ENCODE assay signal across 22 mouse cellular contexts in genomic region chr13:3807131-3807827, GRCm38 (mm10). TPM values are rescaled to one million over a fixed set of nuclear protein-coding genes. Genes with fewer than 3 reads are reported as not detected.
DNase-seq lines count a peak whose midpoint lies in the region; ATAC-seq lines count a peak whose summit lies in the region.
"Had no signal": no experiment of that assay in that cellular context is flagged by ENCODE, and none has a peak within 500 bp of the region (broad histone marks: within the 10 kb centered on the region; RNA-seq: fewer than 3 reads in every experiment).

No protein-coding gene starts in this region.

- no peak overlapping the region for H3K9ac ChIP-seq in embryonic facial prominence, embryonic 13.5 days
- H3K9ac ChIP-seq in limb, embryonic 12.5 days (replicated peaks) = no peak overlapping the region
- no peak overlapping the region for H3K9ac ChIP-seq in limb, embryonic 15.5 days
- H3K9ac ChIP-seq: heart, embryonic 13.5 days; hindbrain, embryonic 15.5 days had no signal

- 0 out of 2 replicates have a peak, but pooled peaks have one; percentile 37 for ATAC-seq in embryonic facial prominence, embryonic 13.5 days (ENCODE audit: insufficient number of reproducible peaks, insufficient read depth, low FRiP score, low TSS enrichment, low read depth)
- ATAC-seq in limb, embryonic 12.5 days (ENCODE audit: insufficient number of reproducible peaks, insufficient read depth, low FRiP score, low TSS enrichment, low read depth) = no peak; the same call in 1 of the 2 replicates
- 0 out of 2 replicates have a peak, but pooled peaks have one; percentile 30 for ATAC-seq in limb, embryonic 15.5 days (ENCODE audit: insufficient number of reproducible peaks, low FRiP score, low TSS enrichment, low read depth)
- ATAC-seq: forebrain, embryonic 16.5 days; intestine, postnatal 0 days; midbrain, embryonic 16.5 days had no signal

- no peaks in the 10 kb centered on the region for H3K27me3 ChIP-seq in embryonic facial prominence, embryonic 13.5 days
- no peaks in the 10 kb centered on the region for H3K27me3 ChIP-seq in embryonic facial prominence, embryonic 10.5 days (replicated peaks; ENCODE audit: low read depth, poor library complexity, severe bottlenecking)
- H3K27me3 ChIP-seq in limb, embryonic 12.5 days = no peaks in the 10 kb centered on the region
- H3K27me3 ChIP-seq in limb, embryonic 10.5 days (ENCODE audit: low read depth, poor library complexity, severe bottlenecking) = no peaks in the 10 kb centered on the region
- no peaks in the 10 kb centered on the region for H3K27me3 ChIP-seq in limb, embryonic 15.5 days
- H3K27me3 ChIP-seq: heart, embryonic 13.5 days; hindbrain, embryonic 15.5 days had no signal

- DNase-seq in embryonic facial prominence, embryonic 10.5 days (ENCODE audit: low spot score) = no peak
- no peak for DNase-seq in limb, embryonic 10.5 days (ENCODE audit: low spot score)
- DNase-seq in adipocyte (ENCODE audit: low spot score) = peak; percentile 61
- DNase-seq in neural tube, embryonic 10.5 days (ENCODE audit: extremely low spot score, low spot score) = no peak
- no peak for DNase-seq in cerebellum, adult 9-10 months
- DNase-seq: adrenal gland, adult 2 months; cerebellum, adult 2 months; heart, postnatal 36 days; liver; lung, adult 18-20 months; lung, postnatal 14 days had no signal

- H3K4me3 ChIP-seq in embryonic facial prominence, embryonic 13.5 days = no peak overlapping the region
- H3K4me3 ChIP-seq in embryonic facial prominence, embryonic 10.5 days = no peak overlapping the region
- H3K4me3 ChIP-seq in limb, embryonic 12.5 days (replicated peaks) = no peak overlapping the region
- H3K4me3 ChIP-seq in limb, embryonic 10.5 days = no peak overlapping the region
- H3K4me3 ChIP-seq in limb, embryonic 15.5 days = no peak overlapping the region
- H3K4me3 ChIP-seq: heart, embryonic 13.5 days; hindbrain, embryonic 15.5 days had no signal

- H3K36me3 ChIP-seq in embryonic facial prominence, embryonic 13.5 days = no peaks in the 10 kb centered on the region
- no peaks in the 10 kb centered on the region for H3K36me3 ChIP-seq in embryonic facial prominence, embryonic 10.5 days (replicated peaks)
- H3K36me3 ChIP-seq in limb, embryonic 12.5 days = no peaks in the 10 kb centered on the region
- H3K36me3 ChIP-seq in limb, embryonic 10.5 days = no peaks in the 10 kb centered on the region
- no peaks in the 10 kb centered on the region for H3K36me3 ChIP-seq in limb, embryonic 15.5 days
- H3K36me3 ChIP-seq: G1E; heart, embryonic 13.5 days; hindbrain, embryonic 15.5 days had no signal

- 0 out of 2 replicates have a peak, but pooled peaks cover 8% of the 10 kb centered on the region for H3K4me1 ChIP-seq in embryonic facial prominence, embryonic 13.5 days
- H3K4me1 ChIP-seq in embryonic facial prominence, embryonic 10.5 days = peaks cover 7% of the 10 kb centered on the region; the same call in 1 of the 2 replicates
- 0 out of 2 replicates have a peak, but pooled peaks cover 4% of the 10 kb centered on the region for H3K4me1 ChIP-seq in limb, embryonic 12.5 days (replicated peaks)
- H3K4me1 ChIP-seq in limb, embryonic 10.5 days = no peaks in the 10 kb centered on the region
- peaks cover 21% of the 10 kb centered on the region for H3K4me1 ChIP-seq in limb, embryonic 15.5 days
- H3K4me1 ChIP-seq: hindbrain, embryonic 15.5 days had no signal

- no peak overlapping the region for H3K4me2 ChIP-seq in embryonic facial prominence, embryonic 13.5 days
- no peak overlapping the region for H3K4me2 ChIP-seq in limb, embryonic 12.5 days
- H3K4me2 ChIP-seq in limb, embryonic 15.5 days = no peak overlapping the region
- H3K4me2 ChIP-seq: heart, embryonic 13.5 days; hindbrain, embryonic 15.5 days had no signal

- H3K27ac ChIP-seq in embryonic facial prominence, embryonic 13.5 days = peak overlapping the region; percentile 56; the same call in 1 of the 2 replicates
- no peak overlapping the region for H3K27ac ChIP-seq in embryonic facial prominence, embryonic 10.5 days (replicated peaks)
- H3K27ac ChIP-seq in limb, embryonic 12.5 days = peak overlapping the region; percentile 84
- H3K27ac ChIP-seq in limb, embryonic 10.5 days = no peak overlapping the region
- peak overlapping the region; percentile 65 for H3K27ac ChIP-seq in limb, embryonic 15.5 days
- H3K27ac ChIP-seq: heart, embryonic 13.5 days; hindbrain, embryonic 15.5 days had no signal

- no peaks in the 10 kb centered on the region for H3K9me3 ChIP-seq in embryonic facial prominence, embryonic 13.5 days
- H3K9me3 ChIP-seq in embryonic facial prominence, embryonic 10.5 days = peaks cover 7% of the 10 kb centered on the region; the same call in 1 of the 2 replicates
- 0 out of 2 replicates have a peak, but pooled peaks cover 3% of the 10 kb centered on the region for H3K9me3 ChIP-seq in limb, embryonic 12.5 days
- H3K9me3 ChIP-seq in limb, embryonic 10.5 days (replicated peaks) = no peaks in the 10 kb centered on the region
- H3K9me3 ChIP-seq in limb, embryonic 15.5 days = no peaks in the 10 kb centered on the region
- H3K9me3 ChIP-seq: G1E; heart, embryonic 13.5 days; hindbrain, embryonic 15.5 days had no signal

- 47% methylated on average over 7 of the region's 7 CpGs for WGBS in embryonic facial prominence, embryonic 13.5 days
- 66% methylated on average over 7 of the region's 7 CpGs for WGBS in embryonic facial prominence, embryonic 10.5 days
- 69% methylated on average over 7 of the region's 7 CpGs for WGBS in limb, embryonic 12.5 days
- 86% methylated on average over 7 of the region's 7 CpGs for WGBS in limb, embryonic 10.5 days
- WGBS in limb, embryonic 15.5 days = 57% methylated on average over 7 of the region's 7 CpGs

RNA-seq across cellular contexts. Expression of gene Calml3, which starts 3.2 kb away (rescaled TPM):
- polyA plus RNA-seq in embryonic facial prominence, embryonic 13.5 days (2015; fragmentation: Nextera tagmentation; extraction: Ambion mirVana) = 2.6 and 3.3 TPM in 2 replicates
- not detected in 2 replicates for polyA plus RNA-seq in embryonic facial prominence, embryonic 10.5 days (2016; fragmentation: Nextera tagmentation; extraction: Ambion mirVana)
- polyA plus RNA-seq in limb, embryonic 12.5 days (2016; fragmentation: Nextera tagmentation; extraction: Ambion mirVana) = 0.60 and 0.74 TPM in 2 replicates
- not detected in 2 replicates for polyA plus RNA-seq in limb, embryonic 10.5 days (2016; fragmentation: Nextera tagmentation; extraction: Ambion mirVana)
- 22.0 and 22.9 TPM in 2 replicates for polyA plus RNA-seq in limb, embryonic 15.5 days (2015; fragmentation: Nextera tagmentation; extraction: Ambion mirVana)
- polyA plus RNA-seq: adrenal gland, adult 2 months; cerebellum, adult 2 months; forebrain, embryonic 16.5 days; G1E; heart, embryonic 13.5 days; intestine, postnatal 0 days; large intestine, adult 2 months; midbrain, embryonic 16.5 days; small intestine, adult 2 months had no signal

RNA-seq across cellular contexts. Expression of gene Calm4, which starts 30.3 kb away (rescaled TPM):
- polyA plus RNA-seq in embryonic facial prominence, embryonic 13.5 days (2015; fragmentation: Nextera tagmentation; extraction: Ambion mirVana) = 4.1 and 4.7 TPM in 2 replicates
- polyA plus RNA-seq in embryonic facial prominence, embryonic 10.5 days (2016; fragmentation: Nextera tagmentation; extraction: Ambion mirVana) = not detected in 2 replicates
- polyA plus RNA-seq in limb, embryonic 12.5 days (2016; fragmentation: Nextera tagmentation; extraction: Ambion mirVana) = not detected in 2 replicates
- not detected in 2 replicates for polyA plus RNA-seq in limb, embryonic 10.5 days (2016; fragmentation: Nextera tagmentation; extraction: Ambion mirVana)
- polyA plus RNA-seq in limb, embryonic 15.5 days (2015; fragmentation: Nextera tagmentation; extraction: Ambion mirVana) = 596 and 780 TPM in 2 replicates
- polyA plus RNA-seq: adrenal gland, adult 2 months; cerebellum, adult 2 months; forebrain, embryonic 16.5 days; G1E; heart, embryonic 13.5 days; intestine, postnatal 0 days; large intestine, adult 2 months; midbrain, embryonic 16.5 days; small intestine, adult 2 months had no signal

RNA-seq across cellular contexts. Expression of gene Calm5, which starts 46.7 kb away (rescaled TPM):
- polyA plus RNA-seq in embryonic facial prominence, embryonic 13.5 days (2015; fragmentation: Nextera tagmentation; extraction: Ambion mirVana) = not detected in 2 replicates
- not detected in 2 replicates for polyA plus RNA-seq in embryonic facial prominence, embryonic 10.5 days (2016; fragmentation: Nextera tagmentation; extraction: Ambion mirVana)
- polyA plus RNA-seq in limb, embryonic 12.5 days (2016; fragmentation: Nextera tagmentation; extraction: Ambion mirVana) = not detected in 2 replicates
- not detected in 2 replicates for polyA plus RNA-seq in limb, embryonic 10.5 days (2016; fragmentation: Nextera tagmentation; extraction: Ambion mirVana)
- polyA plus RNA-seq in limb, embryonic 15.5 days (2015; fragmentation: Nextera tagmentation; extraction: Ambion mirVana) = 3.2 and 3.5 TPM in 2 replicates
- polyA plus RNA-seq: adrenal gland, adult 2 months; cerebellum, adult 2 months; forebrain, embryonic 16.5 days; G1E; heart, embryonic 13.5 days; hindbrain, embryonic 15.5 days; intestine, postnatal 0 days; large intestine, adult 2 months; midbrain, embryonic 16.5 days; small intestine, adult 2 months had no signal

Comparison
In these comparisons a context has a peak if more than half of its experiments do, and no peak if none do; other contexts are left out.
1. H3K27ac ChIP-seq: peak in embryonic facial prominence, embryonic 13.5 days (single experiment), limb, embryonic 12.5 days (single experiment) and limb, embryonic 15.5 days (single experiment); none in embryonic facial prominence, embryonic 10.5 days (single experiment) and limb, embryonic 10.5 days (single experiment).
2. RNA of gene Calm4, which starts 30.3 kb away (polyA plus RNA-seq): 596 to 780 TPM in limb, embryonic 15.5 days; 4.1 to 4.7 TPM in embryonic facial prominence, embryonic 13.5 days, not detected in limb, embryonic 10.5 days, not detected in embryonic facial prominence, embryonic 10.5 days and not detected in limb, embryonic 12.5 days; every median in the first group is over 100 times any median in the second.